8 mouse cellular contexts compared by ENCODE assay signal in the genomic region with DNA sequence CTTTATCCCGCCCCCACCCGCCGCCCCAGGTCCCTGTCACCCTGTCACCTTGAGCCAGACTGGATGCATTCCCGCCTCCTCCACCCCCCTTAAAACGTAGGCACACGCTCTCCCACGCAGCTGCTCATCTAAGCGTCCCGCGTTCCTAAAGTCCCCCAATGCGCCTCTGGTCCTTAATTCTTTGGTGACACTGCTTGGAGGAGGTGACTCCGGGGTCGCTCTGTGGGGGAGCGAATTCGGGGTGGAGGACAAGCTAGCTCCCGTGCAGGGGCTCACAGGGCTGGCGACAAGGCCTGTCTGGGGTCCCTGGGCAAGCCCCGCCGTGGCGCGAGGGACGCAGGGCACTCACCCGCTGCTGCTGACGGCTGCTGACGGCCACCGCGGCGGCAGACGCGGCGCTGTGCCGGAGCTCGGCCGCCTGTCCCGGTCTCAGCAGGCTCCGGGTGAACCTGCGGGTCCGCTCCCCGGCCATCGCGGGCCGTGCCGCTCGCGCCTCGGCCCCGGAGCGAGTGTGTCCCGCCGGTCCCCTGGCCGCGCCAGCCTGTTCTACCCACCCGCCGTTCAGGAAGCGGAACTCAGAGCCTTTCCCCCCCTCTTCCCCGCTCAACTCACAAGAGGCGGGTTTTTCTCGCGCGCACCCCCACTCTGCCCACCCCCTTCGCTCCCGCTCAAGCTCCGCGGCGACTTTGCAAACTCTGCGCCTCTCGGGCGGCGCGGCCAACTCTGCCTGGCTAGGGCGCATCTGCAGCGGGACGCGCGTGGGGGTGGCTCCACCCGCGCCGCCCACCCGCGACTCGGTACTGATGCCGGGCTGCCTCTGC. TPM values are rescaled to one million over a fixed set of nuclear protein-coding genes. Genes with fewer than 3 reads are reported as not detected.
A peak's percentile ranks its signal among the peaks of the same experiment; 100 is the strongest.
DNase-seq lines count a peak whose midpoint lies in the region; ATAC-seq and TF ChIP-seq lines count a peak whose summit lies in the region.

A gene (minus strand): TSS at position 551 of the 821 bp plus-strand sequence.

- H3K36me3 ChIP-seq in forebrain, embryonic 10.5 days (replicated peaks) = no peaks in the 10 kb centered on the region
- no peaks in the 10 kb centered on the region for H3K36me3 ChIP-seq in lung, postnatal 0 days (ENCODE audit: insufficient read depth, low read length)

- no peak for TF ChIP-seq CTCF in lung, postnatal 0 days (IDR thresholded peaks at IDR 0.05)

- under 1% methylated on average over 82 of the region's 82 CpGs for WGBS in forebrain, embryonic 10.5 days
- WGBS in lung, postnatal 0 days = 3% methylated on average over 68 of the region's 82 CpGs

- intact Hi-C loops in heart, postnatal 25 days (cut with DNase I) = no loop called here

- peak within 1 kb of the TSS; percentile 83 for H3K27ac ChIP-seq in forebrain, embryonic 10.5 days
- no peak within 1 kb of the TSS for H3K27ac ChIP-seq in lung, postnatal 0 days (ENCODE audit: low read length)

- H3K27me3 ChIP-seq in forebrain, embryonic 10.5 days (ENCODE audit: poor library complexity, severe bottlenecking) = peaks cover 42% of the 10 kb centered on the region
- peaks cover 10% of the 10 kb centered on the region; the same call in 1 of the 2 replicates for H3K27me3 ChIP-seq in lung, postnatal 0 days (replicated peaks; ENCODE audit: insufficient read depth, low read length)

- no peaks in the 10 kb centered on the region for H3K9me3 ChIP-seq in forebrain, embryonic 10.5 days
- no peaks in the 10 kb centered on the region for H3K9me3 ChIP-seq in lung, postnatal 0 days (ENCODE audit: low read length)

- peak within 1 kb of the TSS; percentile 78 for H3K4me3 ChIP-seq in forebrain, embryonic 10.5 days
- peak within 1 kb of the TSS; percentile 47 for H3K4me3 ChIP-seq in lung, postnatal 0 days (ENCODE audit: low read depth, low read length)

- peak within 1 kb of the TSS; percentile 69 for H3K4me2 ChIP-seq in lung, postnatal 0 days (replicated peaks; ENCODE audit: low read depth, low read length)

- peaks cover 23% of the 10 kb centered on the region for H3K4me1 ChIP-seq in forebrain, embryonic 10.5 days
- no peaks in the 10 kb centered on the region for H3K4me1 ChIP-seq in lung, postnatal 0 days (ENCODE audit: insufficient read depth, low read depth, low read length)

- no peak within 1 kb of the TSS for H3K9ac ChIP-seq in lung, postnatal 0 days (replicated peaks; ENCODE audit: low read depth)

- peak; percentile 58 for ATAC-seq in CD4-positive, CD25-positive, alpha-beta regulatory T cell, adult 4 months
- peak; percentile 56 for ATAC-seq in lung, postnatal 0 days

- DNase-seq in adrenal gland, postnatal 25 days = peak; percentile 29
- peak; percentile 48 for DNase-seq in forebrain, embryonic 10.5 days (ENCODE audit: extremely low spot score, low spot score)
- DNase-seq in heart, postnatal 25 days (ENCODE audit: low spot score) = peak; percentile 9
- peak; percentile 47 to 59 for DNase-seq in layer of hippocampus, postnatal 10 days (ENCODE audit: low spot score in 2 of 2)
- peak; percentile 29 for DNase-seq in lung, postnatal 0 days (ENCODE audit: low spot score)
- DNase-seq in ovary, postnatal 14 days (ENCODE audit: low spot score) = peak; percentile 7
- DNase-seq in thymus, postnatal 36 days = peak; percentile 84 to 88

- no peak for TF ChIP-seq EP300 in lung, postnatal 0 days (IDR thresholded peaks at IDR 0.05)

RNA-seq across cellular contexts. Expression of the gene that starts here (rescaled TPM):
- 100 to 1,000 TPM; 116 to 121 TPM for polyA plus RNA-seq in CD4-positive, CD25-positive, alpha-beta regulatory T cell, adult 4 months (2017; shearing (Covaris generic))
- total RNA-seq in adrenal gland, postnatal 25 days (2021) = 18.1 and 22.2 TPM in 2 replicates
- polyA plus RNA-seq in forebrain, embryonic 10.5 days (2016; fragmentation: Nextera tagmentation; extraction: Ambion mirVana) = 1.7 and 1.8 TPM in 2 replicates
- total RNA-seq in heart, postnatal 25 days (2021) = 1 to 10 TPM; 3.6 to 5.6 TPM
- 10 to 100 TPM; 24.1 to 25.6 TPM for total RNA-seq in layer of hippocampus, postnatal 10 days (2021)
- polyA plus RNA-seq in lung, postnatal 0 days (2015; fragmentation: Nextera tagmentation; extraction: Ambion mirVana) = 6.0 and 6.8 TPM in 2 replicates

Comparison
In these comparisons a context has a peak if more than half of its experiments do, and no peak if none do; other contexts are left out.
1. RNA of the gene that starts here (polyA plus RNA-seq): 116 to 121 TPM in CD4-positive, CD25-positive, alpha-beta regulatory T cell, adult 4 months; 6.0 to 6.8 TPM in lung, postnatal 0 days and 1.7 to 1.8 TPM in forebrain, embryonic 10.5 days; every median in the first group is over 10 times any median in the second.
2. DNase-seq: peak in every context shown above with its lines; median percentile 86 in thymus, postnatal 36 days; 53 in layer of hippocampus, postnatal 10 days; 48 in forebrain, embryonic 10.5 days; 29 in adrenal gland, postnatal 25 days; 29 in lung, postnatal 0 days; 9 in heart, postnatal 25 days; 7 in ovary, postnatal 14 days.